Mouse (Mus musculus) left cerebral cortex, postnatal 25 days (tissue): ENCODE results near the gene Atxn2l. TPM values are rescaled to one million over a fixed set of nuclear protein-coding genes. Genes with fewer than 3 reads are reported as not detected.
"Not testable (repeated sequence)": the region's sequence is repeated elsewhere in the genome, so short reads cannot be mapped to it uniquely, and the experiment has no call there.

Experiments used
- DNase-seq, 2 experiments: peaks; one replicate each; pipeline ENCODE4 v3.0.0; 2022; ENCODE audit warnings: low spot score in 2 of 2, mixed read lengths in 1 of 2
- intact Hi-C: fragments of 180-260 bp; cut with DNase I; formaldehyde crosslinking; loops from one replicate; pipeline ENCODE4 v1.15.1; 2025
- total RNA-seq, 2 experiments: library from RNA; stranded (reverse); gene quantifications; 2 replicates each; pipeline ENCODE4 v1.2.3; 2021

Gene Atxn2l
- total RNA-seq, 2 experiments from 2014 or later: 114 TPM

- intact Hi-C loops: loop anchor here (5.0 kb wide), 1 partner anchor 51 kb away; no protein-coding TSS in a partner anchor
- no peak for DNase-seq
These were observed 6.8 kb downstream of the Atxn2l start for GRCm38 (mm10) chr7:126496475-126496874.

- no peak for DNase-seq
- intact Hi-C loops: no loop called here
These were observed 9.1 kb downstream of the Atxn2l start for GRCm38 (mm10) chr7:126494120-126494519.

DNA sequence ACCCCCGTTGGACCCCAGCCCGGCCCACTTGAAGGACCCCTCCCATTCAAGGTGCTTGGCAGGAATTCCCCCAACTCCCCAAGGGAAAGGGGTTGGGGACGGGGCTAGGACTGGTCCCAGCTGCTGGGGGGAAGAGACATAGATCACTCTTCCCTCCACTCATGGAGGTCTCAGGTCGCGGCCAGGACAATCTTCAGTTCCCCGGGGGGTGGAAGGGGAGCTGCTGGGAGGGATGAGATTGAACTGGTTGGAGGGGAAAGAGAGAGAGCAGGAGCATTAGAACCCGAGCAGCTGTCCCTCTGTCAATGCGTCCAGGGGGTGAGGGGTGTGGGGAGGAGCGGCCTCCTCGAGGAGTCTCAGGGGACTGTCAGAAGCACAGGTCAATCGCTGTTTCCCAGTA, 11.3 kb downstream of the Atxn2l start:
- intact Hi-C loops: no loop called here
- no peak for DNase-seq

GRCm38 (mm10) chr7:126491005-126491404, 12.2 kb downstream of the Atxn2l start:
- no peak for DNase-seq
- intact Hi-C loops: no loop called here

DNA sequence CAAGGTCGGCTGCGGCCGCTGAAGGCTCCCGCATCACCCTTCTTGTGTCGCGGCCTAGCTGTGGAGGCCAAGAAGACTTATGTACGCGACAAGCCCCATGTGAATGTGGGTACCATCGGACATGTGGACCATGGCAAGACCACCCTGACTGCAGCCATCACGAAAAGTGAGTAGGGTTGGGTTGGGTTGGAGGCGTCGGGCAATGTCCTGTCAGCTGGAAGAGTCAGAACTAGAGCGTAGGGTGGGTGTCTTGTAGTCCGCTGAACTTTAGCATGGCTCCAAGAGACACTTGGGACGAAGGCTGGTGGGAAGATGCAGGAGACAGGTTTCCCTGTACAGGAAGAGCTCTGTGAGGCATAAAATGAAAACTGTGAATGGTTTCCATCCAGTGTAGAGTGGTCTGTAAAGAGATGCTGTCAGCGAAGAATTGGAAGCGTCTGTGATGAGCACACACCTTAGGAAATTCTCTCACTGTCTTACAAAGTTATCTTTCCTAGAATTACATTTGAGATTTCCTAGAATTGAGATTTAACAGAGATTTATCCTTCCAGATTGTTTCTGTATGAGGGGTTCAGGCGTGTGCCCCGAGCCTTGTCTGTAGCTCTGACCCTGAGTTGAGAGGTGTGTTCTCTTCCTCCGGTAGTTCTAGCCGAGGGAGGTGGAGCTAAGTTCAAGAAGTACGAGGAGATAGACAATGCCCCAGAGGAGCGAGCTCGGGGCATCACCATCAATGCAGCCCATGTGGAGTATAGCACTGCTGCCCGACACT, 15.4 kb downstream of the Atxn2l start:
- intact Hi-C loops: loop anchor here (1.0 kb wide), 2 partner anchors 12 to 14 kb away; partner anchors contain the start of gene Sh2b1
- DNase-seq: not testable (repeated sequence)

DNA sequence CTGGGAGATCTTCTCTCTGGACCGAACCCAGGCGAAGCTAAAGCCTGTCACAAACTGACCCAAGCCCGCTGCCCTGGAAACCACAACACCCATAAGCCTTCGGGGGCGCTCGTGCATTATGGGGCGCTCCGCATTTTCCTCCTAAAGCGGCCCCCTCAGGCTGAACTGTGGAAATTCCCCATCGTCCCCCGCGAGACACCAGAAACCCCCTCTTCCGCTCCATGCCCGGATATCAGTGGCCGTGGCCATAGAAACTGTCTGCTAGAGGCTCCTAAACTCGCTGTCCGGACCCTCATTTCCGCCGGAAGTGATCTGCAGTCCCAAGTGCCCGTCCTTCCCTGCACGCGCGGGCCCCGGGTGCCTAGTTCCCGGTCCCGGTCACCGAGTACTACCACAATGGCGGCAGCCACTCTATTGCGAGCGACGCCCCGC, 16.2 kb downstream of the Atxn2l start, which contains the start of gene Tufm:
Gene Tufm, plus strand, starts transcription at position 310 of the 432 bp plus-strand sequence.
- intact Hi-C loops: loop anchor here (1.0 kb wide), 2 partner anchors 12 to 15 kb away; partner anchors contain the start of gene Sh2b1
- DNase-seq: peak; percentile 96 to 99

DNA sequence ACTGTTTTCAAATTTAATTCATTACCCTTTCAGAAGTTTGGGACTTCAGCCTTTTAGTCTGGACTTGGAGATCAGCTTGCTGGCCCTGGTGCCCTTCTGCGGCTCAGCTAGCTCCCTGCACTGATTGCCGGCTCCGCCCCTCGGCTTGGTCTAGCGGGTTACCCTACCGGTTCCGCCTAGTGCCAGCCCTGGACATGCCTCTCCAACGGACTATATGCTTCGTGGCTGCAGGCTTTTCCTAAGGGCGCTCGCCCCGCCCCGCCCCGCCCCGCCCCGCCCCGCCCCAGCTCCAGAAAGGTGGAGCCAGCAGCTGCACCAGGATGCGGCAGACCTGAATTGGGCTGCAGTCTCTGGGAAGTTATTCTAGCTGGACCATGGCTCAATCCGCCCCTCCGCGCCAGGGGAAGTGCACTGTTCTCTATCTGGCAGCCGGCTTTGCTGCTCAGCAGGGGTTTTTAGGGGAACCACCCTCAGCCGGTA, 20.8 kb downstream of the Atxn2l start:
- peak; percentile 37 to 66 for DNase-seq
- intact Hi-C loops: no loop called here

DNA sequence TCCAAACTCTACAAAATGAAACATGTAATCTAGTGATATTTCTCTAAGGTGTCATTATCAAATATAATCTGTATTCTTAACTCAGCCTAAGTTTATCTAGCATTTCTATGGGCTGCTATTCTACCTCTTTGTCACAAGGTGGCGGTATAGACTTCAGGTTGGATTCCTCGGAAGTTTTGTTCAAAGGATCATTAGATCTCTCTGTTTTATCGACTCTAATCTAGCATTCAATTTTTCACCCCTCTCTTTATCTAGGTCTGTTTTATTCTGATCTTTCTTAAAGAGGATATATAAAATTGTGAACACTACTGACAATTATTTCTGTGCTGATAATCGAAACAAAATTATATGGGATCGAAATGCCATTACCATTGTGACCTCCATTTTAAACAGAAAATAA, 21.5 kb downstream of the Atxn2l start:
- DNase-seq: no peak
- intact Hi-C loops: loop anchor here (2.0 kb wide), 1 partner anchor 47 kb away; no protein-coding TSS in a partner anchor

GRCm38 (mm10) chr7:126474993-126475581, 28.1 kb downstream of the Atxn2l start, which contains the start of gene Sh2b1:
TSS of gene Sh2b1 (minus strand) at chr7:126475424.
- intact Hi-C loops: loop anchor here (1.0 to 5.0 kb wide), 4 partner anchors 12 to 78 kb away; partner anchors contain the start of genes Atxn2l, Nfatc2ip, Rabep2 and Tufm
- DNase-seq: peak; percentile 89 to 93

DNA sequence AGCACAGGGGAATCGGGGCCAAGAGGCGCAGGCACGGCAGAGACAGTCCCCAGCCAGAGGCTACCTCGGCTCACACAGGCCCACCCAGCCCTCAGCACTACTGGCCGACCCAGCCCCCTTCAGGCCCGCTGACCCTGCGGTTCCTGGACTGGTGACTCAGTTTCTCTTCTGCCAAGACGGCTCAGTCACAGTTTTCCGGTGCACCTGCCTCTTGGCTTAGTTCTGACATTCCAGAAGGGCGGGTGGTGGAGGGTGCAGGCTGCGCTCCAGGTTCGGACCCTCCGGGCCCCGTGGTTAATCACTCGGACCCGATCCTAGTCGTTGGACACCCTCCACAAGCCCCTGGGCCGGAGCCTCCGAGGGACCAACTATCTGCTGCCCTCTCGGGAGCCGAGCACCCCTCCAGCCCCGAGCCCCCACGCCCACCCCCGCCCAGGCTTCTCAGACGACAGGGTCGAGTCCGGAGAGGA, 28.7 kb downstream of the Atxn2l start:
- no peak for DNase-seq
- intact Hi-C loops: loop anchor here (2.0 to 5.0 kb wide), 2 partner anchors 46 to 77 kb away; partner anchors contain the start of genes Nfatc2ip and Rabep2

- intact Hi-C loops: loop anchor here (2.0 to 5.0 kb wide), 2 partner anchors 45 to 76 kb away; partner anchors contain the start of genes Nfatc2ip and Rabep2
- DNase-seq: no peak
These were observed 29.7 kb downstream of the Atxn2l start for GRCm38 (mm10) chr7:126473470-126474086.

GRCm38 (mm10) chr7:126472713-126473112, 30.5 kb downstream of the Atxn2l start:
- intact Hi-C loops: loop anchor here (5.0 kb wide), 1 partner anchor 75 kb away; the partner anchor contains the start of gene Nfatc2ip
- DNase-seq: no peak

DNA sequence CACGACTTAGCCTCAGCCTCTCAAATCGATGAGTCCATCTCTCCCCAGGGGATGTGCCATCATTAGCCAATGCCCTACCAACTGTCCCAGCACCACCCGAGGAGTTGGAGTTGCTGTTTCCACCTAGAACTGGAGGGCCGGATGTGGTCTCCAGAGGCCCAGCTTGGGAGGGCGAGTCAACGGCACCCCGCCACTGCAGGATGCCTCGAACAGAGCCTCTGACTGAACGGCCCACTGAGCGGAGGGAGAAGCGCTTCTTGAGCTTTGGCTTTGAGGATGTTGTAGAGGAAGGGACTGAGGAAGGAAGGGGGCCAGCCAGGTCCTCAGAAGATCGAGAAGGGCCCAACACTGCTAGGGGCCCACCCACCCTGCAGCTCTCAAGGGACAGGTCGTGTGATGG, 30.9 kb downstream of the Atxn2l start:
- intact Hi-C loops: loop anchor here (5.0 kb wide), 1 partner anchor 75 kb away; the partner anchor contains the start of gene Nfatc2ip
- no peak for DNase-seq

DNA sequence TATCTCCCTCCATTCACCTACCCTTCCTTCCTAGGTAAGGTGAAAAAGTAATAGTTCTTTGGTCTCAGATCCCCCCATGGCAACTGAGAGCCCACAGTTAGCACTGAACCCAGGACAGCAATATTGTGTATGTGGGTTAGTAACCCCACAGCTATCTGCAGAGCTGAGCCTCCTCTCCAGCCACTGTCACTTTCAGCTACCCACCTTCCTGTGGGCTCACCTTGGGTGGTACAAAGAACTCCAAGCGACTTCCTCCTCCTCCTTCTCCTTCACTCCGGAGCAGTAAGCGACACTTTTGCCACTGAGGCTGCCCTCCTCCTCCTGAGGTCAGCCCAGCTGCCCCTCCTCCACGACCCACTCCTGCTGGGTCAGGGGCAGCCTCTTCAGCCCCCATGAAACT, 31.4 kb downstream of the Atxn2l start:
- intact Hi-C loops: loop anchor here (5.0 kb wide), 1 partner anchor 75 kb away; the partner anchor contains the start of gene Nfatc2ip
- DNase-seq: no peak

- DNase-seq: no peak
- intact Hi-C loops: loop anchor here (5.0 kb wide), 1 partner anchor 74 kb away; the partner anchor contains the start of gene Nfatc2ip
These were observed 31.9 kb downstream of the Atxn2l start for GRCm38 (mm10) chr7:126471361-126471760.

DNA sequence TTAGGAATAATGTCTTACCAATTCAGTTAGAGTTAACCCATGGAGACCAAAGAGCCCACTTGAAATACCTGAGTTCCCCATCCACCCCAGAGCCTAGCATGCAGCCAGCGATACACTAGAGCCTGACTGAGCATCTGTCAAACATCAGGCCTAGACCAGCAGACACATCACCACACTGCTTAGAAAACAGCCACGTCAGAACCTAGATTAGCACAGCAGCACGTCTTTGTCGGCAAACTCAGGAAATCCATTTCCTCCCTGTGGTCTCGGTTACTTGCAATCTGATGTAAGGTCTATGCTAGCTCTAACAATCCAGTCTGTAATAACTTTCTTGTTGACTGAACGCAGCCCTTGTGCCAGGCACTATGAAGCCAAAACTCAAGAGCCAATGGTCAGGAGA, 33.2 kb downstream of the Atxn2l start:
- no peak for DNase-seq
- intact Hi-C loops: loop anchor here (5.0 kb wide), 1 partner anchor 73 kb away; the partner anchor contains the start of gene Nfatc2ip

DNA sequence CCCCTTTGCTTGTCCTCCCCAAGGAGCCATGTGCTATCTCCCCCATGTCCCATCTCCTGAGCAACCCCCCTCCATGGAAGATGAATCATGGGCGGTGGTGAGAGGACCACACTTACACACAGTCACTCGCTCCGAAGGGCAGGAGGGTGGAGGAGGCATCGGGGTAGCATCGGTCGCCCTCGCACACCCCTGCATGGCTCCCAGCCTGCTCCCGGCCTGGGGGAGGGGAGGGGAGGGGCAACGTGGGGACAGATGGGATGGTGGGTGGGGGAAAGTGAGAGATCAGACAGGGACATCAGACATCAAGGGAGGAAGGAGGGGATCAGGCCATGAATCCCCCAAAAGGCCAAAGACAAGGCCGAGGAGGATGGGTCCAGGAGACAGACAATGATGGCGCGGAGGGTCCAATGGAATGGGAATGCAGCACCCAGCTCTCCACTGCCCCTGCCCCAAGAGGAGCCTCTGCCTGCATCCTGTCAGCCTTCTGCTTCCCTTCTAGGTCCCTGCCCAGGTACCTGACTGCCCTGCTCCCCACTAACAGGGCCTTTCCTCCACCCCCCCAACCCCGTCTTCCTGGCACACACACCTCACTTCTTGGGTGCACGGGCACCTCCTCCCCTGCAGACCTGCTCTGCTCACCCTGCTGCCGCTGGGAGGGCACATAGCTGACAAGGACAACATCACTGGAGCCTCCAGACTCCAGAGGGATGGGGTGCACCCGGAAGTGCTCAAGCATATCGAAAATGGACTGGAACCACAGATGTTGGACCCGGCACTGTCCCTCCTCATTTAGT, 35.2 kb downstream of the Atxn2l start:
- DNase-seq: no peak
- intact Hi-C loops: no loop called here

DNA sequence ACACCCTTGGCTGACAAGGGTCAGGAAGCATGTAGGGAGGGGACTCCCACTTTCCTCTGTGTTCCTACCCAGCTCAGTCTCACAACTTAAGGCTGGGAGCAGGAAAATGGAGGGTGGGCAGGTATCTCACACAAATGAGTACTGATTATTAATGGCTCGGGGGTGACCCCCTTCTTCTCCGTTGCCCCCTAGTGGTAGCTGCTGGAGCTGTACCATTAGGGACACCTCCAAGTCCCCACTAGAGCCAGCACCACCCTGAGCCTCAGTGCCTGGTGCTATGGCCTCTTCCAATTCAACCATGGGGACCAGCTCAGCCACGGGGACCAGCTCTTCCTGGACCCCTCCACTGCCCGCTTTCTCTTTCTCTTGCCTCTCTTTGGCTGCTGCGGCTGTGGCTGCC, 36.0 kb downstream of the Atxn2l start:
- intact Hi-C loops: no loop called here
- no peak for DNase-seq

DNA sequence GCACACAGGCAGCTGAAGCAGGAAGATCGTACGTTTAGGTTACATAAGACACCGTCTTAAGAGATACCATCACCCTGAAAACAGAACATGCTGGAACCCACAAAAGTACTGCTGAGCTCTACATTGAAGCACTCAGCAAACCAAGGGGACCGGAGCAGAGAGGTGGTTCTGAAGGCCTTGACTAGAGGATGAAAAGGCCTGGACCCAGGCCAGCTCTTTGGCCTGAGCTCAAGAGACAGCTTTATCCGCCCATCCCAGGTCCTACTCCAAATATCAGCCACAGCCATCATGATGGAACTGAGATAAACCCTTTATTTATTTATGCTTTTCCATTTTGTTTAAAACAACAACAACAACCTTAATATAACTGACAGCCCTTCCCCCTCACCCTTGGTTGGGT, 36.5 kb downstream of the Atxn2l start:
- intact Hi-C loops: no loop called here
- DNase-seq: no peak
